Mouse (Mus musculus) retina, postnatal 1 day (tissue): Measurements from ENCODE around the gene Tfeb.

Experiments used
- DNase-seq: peaks from one replicate; pipeline ENCODE4 v3.0.0-alpha.2; 2012

The Tfeb gene

GRCm38 (mm10) chr17:47754246-47754645 is 17.4 kb downstream of the Tfeb start:
- DNase-seq, result no peak

GRCm38 (mm10) chr17:47756366-47756765 is 19.5 kb downstream of the Tfeb start:
- no peak for DNase-seq

GRCm38 (mm10) chr17:47757056-47757610 is 20.3 kb downstream of the Tfeb start:
- no peak for DNase-seq

GRCm38 (mm10) chr17:47759702-47760410 is 23.0 kb downstream of the Tfeb start:
- no peak for DNase-seq

GRCm38 (mm10) chr17:47762028-47762427 is 25.2 kb downstream of the Tfeb start:
- no peak for DNase-seq

- peak; percentile 85 for DNase-seq
Observed at GRCm38 (mm10) chr17:47762518-47763340, 25.9 kb downstream of the Tfeb start.

- no peak for DNase-seq
Observed at GRCm38 (mm10) chr17:47765986-47766385, 29.2 kb downstream of the Tfeb start.

- DNase-seq, result no peak
Observed at GRCm38 (mm10) chr17:47766407-47767043, 29.7 kb downstream of the Tfeb start.

- no peak for DNase-seq
Observed at GRCm38 (mm10) chr17:47767081-47767455, 30.2 kb downstream of the Tfeb start.

- no peak for DNase-seq
Observed at GRCm38 (mm10) chr17:47767456-47768141, 30.8 kb downstream of the Tfeb start.

- no peak for DNase-seq
Observed at GRCm38 (mm10) chr17:47768707-47769276, 32.0 kb downstream of the Tfeb start.

GRCm38 (mm10) chr17:47769389-47770299 is 32.8 kb downstream of the Tfeb start:
- DNase-seq, result no peak

GRCm38 (mm10) chr17:47773604-47774003 is 36.8 kb downstream of the Tfeb start:
- DNase-seq, result no peak

- DNase-seq, result no peak
Observed at GRCm38 (mm10) chr17:47777141-47777540, 40.3 kb downstream of the Tfeb start.

GRCm38 (mm10) chr17:47780470-47780869 is 43.6 kb downstream of the Tfeb start:
- no peak for DNase-seq

- no peak for DNase-seq
Observed at GRCm38 (mm10) chr17:47782486-47782885, 45.7 kb downstream of the Tfeb start.

- no peak for DNase-seq
Observed at GRCm38 (mm10) chr17:47783445-47784223, 46.8 kb downstream of the Tfeb start.

- no peak for DNase-seq
Observed at GRCm38 (mm10) chr17:47784411-47784810, 47.6 kb downstream of the Tfeb start.

- DNase-seq, result no peak
Observed at GRCm38 (mm10) chr17:47787632-47788031, 50.8 kb downstream of the Tfeb start.

GRCm38 (mm10) chr17:47788306-47788705 is 51.5 kb downstream of the Tfeb start:
- no peak for DNase-seq

GRCm38 (mm10) chr17:47788996-47789395 is 52.2 kb downstream of the Tfeb start:
- peak; percentile 85 for DNase-seq
